23 mouse cellular contexts compared by ENCODE assay signal in the genomic region with DNA sequence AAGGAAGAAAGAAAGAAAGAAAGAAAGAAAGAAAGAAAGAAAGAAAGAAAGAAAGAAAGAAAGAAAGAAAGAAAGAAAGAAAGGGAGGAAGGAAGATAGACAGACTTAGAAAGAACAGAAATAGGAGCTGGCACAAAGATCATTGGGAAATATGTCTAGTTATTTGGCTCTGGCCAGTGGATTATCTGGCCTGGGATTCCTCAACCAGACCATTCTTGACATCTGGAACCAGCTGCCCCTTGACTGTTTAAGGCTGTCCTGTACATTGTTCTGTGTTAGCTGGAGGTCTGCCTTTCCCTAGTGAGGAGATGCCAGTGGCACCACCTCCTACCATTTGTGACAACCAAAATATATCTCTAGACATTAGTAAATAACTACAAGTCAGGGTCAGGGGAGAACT.
DNase-seq lines count a peak whose midpoint lies in the region; ATAC-seq and TF ChIP-seq lines count a peak whose summit lies in the region.
"Had no signal": no experiment of that assay in that cellular context is flagged by ENCODE, and none has a peak within 500 bp of the region (broad histone marks: within the 10 kb centered on the region; RNA-seq: fewer than 3 reads in every experiment).

No protein-coding gene starts in this region.

- H3K4me2 ChIP-seq in heart, embryonic 12.5 days: no peak overlapping the region
- H3K4me2 ChIP-seq in lung, postnatal 0 days (replicated peaks; ENCODE audit: low read depth, low read length): no peak overlapping the region

- no peaks in the 10 kb centered on the region for H3K27me3 ChIP-seq in heart, embryonic 10.5 days (ENCODE audit: insufficient read depth, poor library complexity, severe bottlenecking)
- H3K27me3 ChIP-seq in heart, embryonic 12.5 days (replicated peaks): no peaks in the 10 kb centered on the region
- H3K27me3 ChIP-seq in lung, postnatal 0 days (replicated peaks; ENCODE audit: insufficient read depth, low read length): no peaks in the 10 kb centered on the region
- H3K27me3 ChIP-seq: CH12.LX, Patski had no signal

- no peaks in the 10 kb centered on the region for H3K36me3 ChIP-seq in heart, embryonic 10.5 days
- H3K36me3 ChIP-seq in heart, embryonic 12.5 days: no peaks in the 10 kb centered on the region
- no peaks in the 10 kb centered on the region for H3K36me3 ChIP-seq in lung, postnatal 0 days (ENCODE audit: insufficient read depth, low read length)
- H3K36me3 ChIP-seq: G1E had no signal

- no peak for TF ChIP-seq EP300 in lung, postnatal 0 days (IDR thresholded peaks at IDR 0.05)

- H3K4me3 ChIP-seq in heart, embryonic 10.5 days: no peak overlapping the region
- H3K4me3 ChIP-seq in heart, embryonic 12.5 days: no peak overlapping the region
- no peak overlapping the region for H3K4me3 ChIP-seq in lung, postnatal 0 days (ENCODE audit: low read depth, low read length)

- no peaks in the 10 kb centered on the region for H3K9me3 ChIP-seq in heart, embryonic 10.5 days
- no peaks in the 10 kb centered on the region for H3K9me3 ChIP-seq in heart, embryonic 12.5 days (replicated peaks)
- H3K9me3 ChIP-seq in lung, postnatal 0 days (ENCODE audit: low read length): no peaks in the 10 kb centered on the region
- H3K9me3 ChIP-seq: G1E had no signal

- intact Hi-C loops in heart, postnatal 36 days (cut with DNase I): loop anchor here (5.0 kb wide), 1 partner anchor 394 kb away; no protein-coding TSS in a partner anchor

- no peak overlapping the region for H3K27ac ChIP-seq in heart, embryonic 10.5 days
- H3K27ac ChIP-seq in heart, embryonic 12.5 days (ENCODE audit: poor library complexity, severe bottlenecking): no peak overlapping the region
- H3K27ac ChIP-seq in lung, postnatal 0 days (ENCODE audit: low read length): no peak overlapping the region

- peaks cover 7% of the 10 kb centered on the region; the same call in 1 of the 2 replicates for H3K4me1 ChIP-seq in heart, embryonic 10.5 days
- H3K4me1 ChIP-seq in heart, embryonic 12.5 days (replicated peaks): peaks cover 11% of the 10 kb centered on the region
- H3K4me1 ChIP-seq in lung, postnatal 0 days (ENCODE audit: insufficient read depth, low read depth, low read length): peaks cover 3% of the 10 kb centered on the region; the same call in 1 of the 2 replicates

- DNase-seq in heart, adult 11 months: peak; percentile 91
- no peak for DNase-seq in heart, postnatal 36 days
- peak; percentile 33 for DNase-seq in heart, embryonic 10.5 days (ENCODE audit: low spot score)
- DNase-seq in lung, postnatal 0 days (ENCODE audit: low spot score): peak; percentile 50
- DNase-seq in lung, postnatal 36 days: no peak
- peak; percentile 56 for DNase-seq in MN1 (ENCODE audit: low spot score)
- DNase-seq in spleen, postnatal 14 days (ENCODE audit: low spot score in 2 of 2): no peak
- DNase-seq: adrenal gland, adult 2 months; adrenal gland, adult 8-10 months; adrenal gland, postnatal 10 days; adrenal gland, postnatal 14 days; adrenal gland, postnatal 25 days; adrenal gland, postnatal 36 days; B cell, adult 2 months; cerebellum, adult 11 months; cerebellum, adult 11-12 months; cerebellum, adult 18-20 months had no signal

- no peak for TF ChIP-seq CTCF in lung, postnatal 0 days (IDR thresholded peaks at IDR 0.05)

- no peak overlapping the region for H3K9ac ChIP-seq in heart, embryonic 12.5 days
- H3K9ac ChIP-seq in lung, postnatal 0 days (replicated peaks; ENCODE audit: low read depth): no peak overlapping the region

- ATAC-seq in heart, embryonic 12.5 days (ENCODE audit: insufficient number of reproducible peaks, low FRiP score): no peak
- ATAC-seq in lung, postnatal 0 days: peak; percentile 25; the same call in 1 of the 2 replicates
- ATAC-seq: activated CD4-positive, CD25-positive, alpha-beta regulatory T cell, adult 4 months; CD4-positive, CD25-positive, alpha-beta regulatory T cell, adult 4 months; Patski had no signal

Comparison
In these comparisons a context has a peak if more than half of its experiments do, and no peak if none do; other contexts are left out.
1. DNase-seq: peak in heart, adult 11 months (single experiment), heart, embryonic 10.5 days (single experiment), lung, postnatal 0 days (single experiment) and MN1 (single experiment); none in heart, postnatal 36 days (0 of 2), lung, postnatal 36 days (single experiment) and spleen, postnatal 14 days (0 of 2).